ENCODE assay signal across 15 mouse cellular contexts in genomic region chr1:80236951-80237702, GRCm38 (mm10). TPM values are rescaled to one million over a fixed set of nuclear protein-coding genes. Genes with fewer than 3 reads are reported as not detected.
DNase-seq lines count a peak whose midpoint lies in the region; ATAC-seq and TF ChIP-seq lines count a peak whose summit lies in the region.
"Had no signal": no experiment of that assay in that cellular context is flagged by ENCODE, and none has a peak within 500 bp of the region (broad histone marks: within the 10 kb centered on the region; RNA-seq: fewer than 3 reads in every experiment).

No protein-coding gene starts in this region.

- H3K27me3 ChIP-seq in lung, embryonic 14.5 days (ENCODE audit: insufficient read depth, low read length), result no peaks in the 10 kb centered on the region
- no peaks in the 10 kb centered on the region for H3K27me3 ChIP-seq in intestine, postnatal 0 days (replicated peaks; ENCODE audit: control insufficient read depth, insufficient read depth, low read length)
- H3K27me3 ChIP-seq: neural tube, embryonic 13.5 days had no signal

- TF ChIP-seq CTCF in lung, embryonic 14.5 days (IDR thresholded peaks at IDR 0.05; ENCODE audit: low read depth), result no peak
- TF ChIP-seq CTCF in lung, adult 2 months (IDR thresholded peaks at IDR 0.05; ENCODE audit: insufficient read depth, low read length), result no peak
- no peak for TF ChIP-seq CTCF in intestine, postnatal 0 days (IDR thresholded peaks at IDR 0.05; ENCODE audit: low read depth)

- no peaks in the 10 kb centered on the region for H3K9me3 ChIP-seq in lung, embryonic 14.5 days (ENCODE audit: low read depth, low read length)
- no peaks in the 10 kb centered on the region for H3K9me3 ChIP-seq in ES-E14 (ENCODE audit: control insufficient read depth, insufficient read depth, low read depth, low read length)
- H3K9me3 ChIP-seq in intestine, postnatal 0 days (ENCODE audit: control insufficient read depth), result no peaks in the 10 kb centered on the region
- H3K9me3 ChIP-seq: embryonic facial prominence, embryonic 10.5 days; limb, embryonic 12.5 days; megakaryocyte, embryonic 14.5 days; neural tube, embryonic 13.5 days had no signal

- 62% methylated on average over 11 of the region's 11 CpGs for WGBS in lung, embryonic 14.5 days
- WGBS in lung, adult 2 months, result 53% methylated on average over 11 of the region's 11 CpGs
- 69% methylated on average over 11 of the region's 11 CpGs for WGBS in intestine, postnatal 0 days

- no peak for TF ChIP-seq POLR2A in lung, adult 2 months (IDR thresholded peaks at IDR 0.05; ENCODE audit: borderline replicate concordance, extremely low read depth, low read depth, low read length)

- no peak overlapping the region for H3K27ac ChIP-seq in lung, embryonic 14.5 days (ENCODE audit: low read depth)
- no peak overlapping the region for H3K27ac ChIP-seq in ES-E14 (ENCODE audit: insufficient read depth, low read depth, low read length, poor library complexity, severe bottlenecking)
- H3K27ac ChIP-seq in intestine, postnatal 0 days (ENCODE audit: low read depth, low read length), result no peak overlapping the region
- H3K27ac ChIP-seq: embryonic facial prominence, embryonic 10.5 days; limb, embryonic 12.5 days; liver, embryonic 14.5 days; neural tube, embryonic 13.5 days had no signal

- no peak overlapping the region for H3K9ac ChIP-seq in lung, embryonic 14.5 days
- H3K9ac ChIP-seq in ES-E14 (ENCODE audit: insufficient read depth, low read depth, low read length, poor library complexity, severe bottlenecking), result no peak overlapping the region
- H3K9ac ChIP-seq in intestine, postnatal 0 days (ENCODE audit: low read depth, low read length), result no peak overlapping the region
- H3K9ac ChIP-seq: limb, embryonic 12.5 days; liver, embryonic 14.5 days; neural tube, embryonic 13.5 days had no signal

- in situ Hi-C loops in ES-E14 (cut with MboI; ENCODE audit: low sequenced_read_pairs in 2 of 2, unreplicated experiment in 2 of 2), result no loop called here

- H3K4me2 ChIP-seq in lung, embryonic 14.5 days, result no peak overlapping the region
- H3K4me2 ChIP-seq in intestine, postnatal 0 days (replicated peaks; ENCODE audit: low read depth), result no peak overlapping the region
- H3K4me2 ChIP-seq: limb, embryonic 12.5 days; neural tube, embryonic 13.5 days had no signal

- no peaks in the 10 kb centered on the region for H3K36me3 ChIP-seq in lung, embryonic 14.5 days (ENCODE audit: insufficient read depth)
- no peaks in the 10 kb centered on the region for H3K36me3 ChIP-seq in ES-E14 (ENCODE audit: control insufficient read depth, insufficient read depth, low read length, poor library complexity, severe bottlenecking)
- no peaks in the 10 kb centered on the region for H3K36me3 ChIP-seq in intestine, postnatal 0 days (ENCODE audit: control insufficient read depth, insufficient read depth)
- H3K36me3 ChIP-seq: embryonic facial prominence, embryonic 10.5 days; limb, embryonic 12.5 days; neural tube, embryonic 13.5 days had no signal

- ATAC-seq in lung, embryonic 14.5 days (ENCODE audit: insufficient read depth), result no peak
- ATAC-seq in intestine, postnatal 0 days, result no peak
- no peak for ATAC-seq in inflammation-experienced regulatory T-cells, adult 6 months

- H3K4me3 ChIP-seq in lung, embryonic 14.5 days (ENCODE audit: low read depth, low read length), result no peak overlapping the region
- no peak overlapping the region for H3K4me3 ChIP-seq in lung, adult 2 months (replicated peaks; ENCODE audit: extremely low read depth, low read depth, low read length)
- no peak overlapping the region for H3K4me3 ChIP-seq in ES-E14 (ENCODE audit: insufficient read depth in 1 of 2, low read depth in 1 of 2, low read length in 2 of 2, poor library complexity in 1 of 2, severe bottlenecking in 1 of 2)
- H3K4me3 ChIP-seq in intestine, postnatal 0 days (ENCODE audit: low read depth, low read length), result no peak overlapping the region
- H3K4me3 ChIP-seq: embryonic facial prominence, embryonic 10.5 days; limb, embryonic 12.5 days; megakaryocyte, embryonic 14.5 days; neural tube, embryonic 13.5 days had no signal

- DNase-seq in lung, embryonic 14.5 days, result peak; percentile 22
- DNase-seq in lung, adult 2 months, result no peak
- peak; percentile 58 for DNase-seq in ES-E14 (ENCODE audit: low read depth, low spot score)
- DNase-seq in ZHBTc4 (ENCODE audit: low read depth, low spot score), result peak; percentile 88
- DNase-seq in lung, postnatal 10 days, result peak; percentile 24
- DNase-seq: cerebellum, adult 11 months; cerebellum, postnatal 25 days; heart, adult 18-20 months had no signal

- H3K4me1 ChIP-seq in lung, embryonic 14.5 days (ENCODE audit: insufficient read depth), result no peaks in the 10 kb centered on the region
- H3K4me1 ChIP-seq in lung, adult 2 months (ENCODE audit: control insufficient read depth, insufficient read depth, low read length), result peaks cover 2% of the 10 kb centered on the region; the same call in 1 of the 2 replicates
- peaks cover 4 to 26% of the 10 kb centered on the region in 2 experiments for H3K4me1 ChIP-seq in ES-E14 (ENCODE audit: control insufficient read depth in 2 of 2, insufficient read depth in 2 of 2, low read length in 2 of 2, poor library complexity in 1 of 2)
- H3K4me1 ChIP-seq in intestine, postnatal 0 days (replicated peaks; ENCODE audit: control insufficient read depth, insufficient read depth, low read length), result no peaks in the 10 kb centered on the region
- H3K4me1 ChIP-seq: megakaryocyte, embryonic 14.5 days had no signal

TF ChIP-seq in ES-E14, 5 proteins besides CTCF, POLR2A, EP300 and RAD21:
- no peak for TF ChIP-seq ZC3H11A (IDR thresholded peaks at IDR 0.05; ENCODE audit: borderline replicate concordance, low read depth, low read length)
- no peak for TF ChIP-seq HCFC1 (IDR thresholded peaks at IDR 0.05; ENCODE audit: borderline replicate concordance, insufficient read depth, low read length)
- TF ChIP-seq MAFK (IDR thresholded peaks at IDR 0.05; ENCODE audit: insufficient read depth, low read depth, low read length), result no peak
- no peak for TF ChIP-seq ZNF384 (IDR thresholded peaks at IDR 0.05; ENCODE audit: low read depth, low read length)
- TF ChIP-seq CHD2 (IDR thresholded peaks at IDR 0.05; ENCODE audit: low read depth, low read length), result no peak

RNA-seq across cellular contexts. Expression of gene Fam124b, which starts 18.9 kb away (rescaled TPM):
- polyA plus RNA-seq in lung, embryonic 14.5 days (2014; fragmentation: Nextera tagmentation; extraction: Ambion mirVana), result 3.1 and 3.2 TPM in 2 replicates
- 2.2 and 3.0 TPM in 2 replicates for polyA plus RNA-seq in lung, adult 2 months (2012; rRNA removed)
- total RNA-seq in ES-E14 (2012; rRNA removed), result 0.18 and 0.26 TPM in 2 replicates
- polyA plus RNA-seq in intestine, postnatal 0 days (2015; fragmentation: Nextera tagmentation; extraction: Ambion mirVana), result 0.07 and 0.14 TPM in 2 replicates
- polyA plus RNA-seq in inflammation-experienced regulatory T-cells, adult 6 months (2017; shearing (Covaris generic)), result 10 to 100 TPM in 2 of 3 experiments, 1 to 10 TPM in 1; 6.9 to 12.9 (median 12.5) TPM
- polyA plus RNA-seq: liver, embryonic 14.5 days had no signal
